ENCODE assay signal across 30 mouse cellular contexts in the genomic region with DNA sequence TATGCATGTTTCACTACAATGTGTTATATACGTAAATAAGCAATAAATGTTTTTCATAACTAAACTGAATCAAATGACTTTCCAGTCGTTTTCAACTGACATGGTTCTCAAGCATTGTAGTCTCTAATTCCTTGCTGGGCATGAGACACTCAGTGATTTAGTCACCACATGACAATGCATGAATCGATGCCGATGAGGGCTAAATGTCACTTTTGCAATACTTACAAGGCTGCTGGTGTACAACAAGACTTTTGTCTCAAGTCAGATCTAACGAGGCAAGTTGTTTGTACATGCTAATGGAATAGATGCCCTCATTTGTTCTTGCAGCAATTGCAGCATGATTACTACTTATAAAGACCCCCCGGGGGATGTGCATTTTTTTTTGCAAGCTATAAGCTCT.
DNase-seq lines count a peak whose midpoint lies in the region; ATAC-seq lines count a peak whose summit lies in the region.
"Had no signal": no experiment of that assay in that cellular context is flagged by ENCODE, and none has a peak within 500 bp of the region (broad histone marks: within the 10 kb centered on the region; RNA-seq: fewer than 3 reads in every experiment).

No protein-coding gene starts in this region.

- 85% methylated on average over 6 of the region's 6 CpGs for WGBS in hindbrain, embryonic 13.5 days

- DNase-seq in adrenal gland, adult 2 months = peak; percentile 42
- no peak for DNase-seq in adrenal gland, postnatal 25 days
- DNase-seq in 3T3-L1 (ENCODE audit: low read depth, low spot score) = peak; percentile 53
- peak; percentile 76 for DNase-seq in adipocyte (ENCODE audit: low spot score)
- DNase-seq: B cell, adult 2 months; cerebellum, adult 11 months; cerebellum, adult 2 months; cerebellum, adult 9-11 months; cerebellum, postnatal 25 days; gastrocnemius, postnatal 10 days; gastrocnemius, postnatal 36 days; heart, adult 2 months; heart, postnatal 14 days; heart, postnatal 4 days; kidney, adult 2 months had no signal

- H3K9me3 ChIP-seq in hindbrain, embryonic 13.5 days = no peaks in the 10 kb centered on the region
- H3K9me3 ChIP-seq: embryonic facial prominence, embryonic 12.5 days; embryonic facial prominence, embryonic 15.5 days; forebrain, embryonic 10.5 days; forebrain, embryonic 13.5 days; heart, embryonic 10.5 days; heart, embryonic 13.5 days; hindbrain, embryonic 15.5 days had no signal

- H3K27ac ChIP-seq in hindbrain, embryonic 13.5 days = no peak overlapping the region
- H3K27ac ChIP-seq: embryonic facial prominence, embryonic 12.5 days; embryonic facial prominence, embryonic 15.5 days; forebrain, embryonic 10.5 days; forebrain, embryonic 13.5 days; heart, adult 2 months; heart, embryonic 10.5 days; heart, embryonic 13.5 days; hindbrain, embryonic 15.5 days had no signal

- H3K4me1 ChIP-seq in hindbrain, embryonic 13.5 days (replicated peaks) = no peaks in the 10 kb centered on the region
- H3K4me1 ChIP-seq: embryonic facial prominence, embryonic 12.5 days; embryonic facial prominence, embryonic 15.5 days; forebrain, embryonic 10.5 days; forebrain, embryonic 13.5 days; heart, embryonic 10.5 days; heart, embryonic 13.5 days; hindbrain, embryonic 15.5 days had no signal

- H3K4me3 ChIP-seq in hindbrain, embryonic 13.5 days = no peak overlapping the region
- H3K4me3 ChIP-seq: embryonic facial prominence, embryonic 12.5 days; embryonic facial prominence, embryonic 15.5 days; erythroblast, embryonic 14.5 days; forebrain, embryonic 10.5 days; forebrain, embryonic 13.5 days; heart, adult 2 months; heart, embryonic 10.5 days; heart, embryonic 13.5 days; hindbrain, embryonic 15.5 days had no signal

- ATAC-seq in hindbrain, embryonic 13.5 days (ENCODE audit: low FRiP score) = no peak
- ATAC-seq in megakaryocyte-erythroid progenitor cell, adult 5-6 weeks (replicated peaks; ENCODE audit: low FRiP score, low TSS enrichment, poor library complexity, severe bottlenecking) = no peak
- ATAC-seq: activated CD4-positive, CD25-positive, alpha-beta regulatory T cell, adult 4 months; forebrain, embryonic 13.5 days; forebrain, embryonic 16.5 days; intestine, postnatal 0 days had no signal

- no peaks in the 10 kb centered on the region for H3K36me3 ChIP-seq in hindbrain, embryonic 13.5 days
- H3K36me3 ChIP-seq: embryonic facial prominence, embryonic 12.5 days; embryonic facial prominence, embryonic 15.5 days; forebrain, embryonic 10.5 days; G1E; heart, embryonic 10.5 days; heart, embryonic 13.5 days; hindbrain, embryonic 15.5 days had no signal

- H3K4me2 ChIP-seq in hindbrain, embryonic 13.5 days = no peak overlapping the region
- H3K4me2 ChIP-seq: embryonic facial prominence, embryonic 12.5 days; embryonic facial prominence, embryonic 15.5 days; forebrain, embryonic 13.5 days; heart, embryonic 13.5 days; hindbrain, embryonic 15.5 days had no signal

- no peak overlapping the region for H3K9ac ChIP-seq in hindbrain, embryonic 13.5 days
- H3K9ac ChIP-seq: embryonic facial prominence, embryonic 12.5 days; embryonic facial prominence, embryonic 15.5 days; forebrain, embryonic 13.5 days; heart, embryonic 13.5 days; hindbrain, embryonic 15.5 days had no signal

- no peaks in the 10 kb centered on the region for H3K27me3 ChIP-seq in hindbrain, embryonic 13.5 days
- H3K27me3 ChIP-seq: CH12.LX; embryonic facial prominence, embryonic 12.5 days; embryonic facial prominence, embryonic 15.5 days; forebrain, embryonic 13.5 days; heart, embryonic 13.5 days; hindbrain, embryonic 15.5 days had no signal
